Mouse (Mus musculus) lung, embryonic 14.5 days (tissue): Measurements from ENCODE around the gene Clstn2. TPM values are rescaled to one million over a fixed set of nuclear protein-coding genes. Genes with fewer than 3 reads are reported as not detected.

Experiments used
- ATAC-seq: fragments of 200-750 bp; cut with Nextera tagmentation; 2 replicates; pipeline ENCODE4 v1.8.0; 2017; ENCODE audit warnings: mild to moderate bottlenecking, moderate TSS enrichment, moderate library complexity; ENCODE audit not compliant: insufficient read depth
- DNase-seq: peaks from one replicate; pipeline ENCODE4 v3.0.0-alpha.2; 2015
- H3K27ac ChIP-seq: fragments of 300-500 bp; sonication (generic); 2 replicates; pipeline ENCODE4 v1.5.1; 2014; ENCODE audit warnings: low read depth, mild to moderate bottlenecking, moderate library complexity
- H3K27me3 ChIP-seq: fragments of 300-500 bp; sonication (generic); 2 replicates; pipeline ENCODE4 v1.6.1; 2014; ENCODE audit warnings: low read length, control low read depth; ENCODE audit not compliant: insufficient read depth
- H3K36me3 ChIP-seq: fragments of 300-500 bp; sonication (generic); 2 replicates; pipeline ENCODE4 v1.6.1; 2014; ENCODE audit warnings: control low read depth; ENCODE audit not compliant: insufficient read depth
- H3K4me1 ChIP-seq: fragments of 300-500 bp; sonication (generic); 2 replicates; pipeline ENCODE4 v1.6.1; 2014; ENCODE audit warnings: antibody characterized with exemption, control low read depth; ENCODE audit not compliant: insufficient read depth
- H3K4me2 ChIP-seq: fragments of 300-500 bp; sonication (generic); 2 replicates; pipeline ENCODE4 v1.6.1; 2014; ENCODE audit warnings: mild to moderate bottlenecking
- H3K4me3 ChIP-seq: fragments of 300-500 bp; sonication (generic); 2 replicates; pipeline ENCODE4 v1.5.1; 2014; ENCODE audit warnings: low read depth, low read length
- H3K9ac ChIP-seq: fragments of 300-500 bp; sonication (generic); 2 replicates; pipeline ENCODE4 v1.6.1; 2014
- H3K9me3 ChIP-seq: fragments of 300-500 bp; sonication (generic); 2 replicates; pipeline ENCODE4 v1.6.1; 2016; ENCODE audit warnings: low read depth, low read length, control low read depth
- CTCF ChIP-seq: IDR thresholded peaks from 2 replicates; pipeline ENCODE4 v1.5.1; 2016; ENCODE audit warnings: antibody characterized with exemption, low read depth
- WGBS: fragments of 180-500 bp; shearing (Covaris S2); extraction: QIAGEN DNeasy Blood & Tissue Kit; methylation state at CpG from one replicate; pipeline ENCODE4 v1.1.7; 2014; 5-methylcytosine and 5-hydroxymethylcytosine counted together
- polyA plus RNA-seq: library from polyadenylated mRNA; unstranded; fragments of >200 nt; fragmentation: Nextera tagmentation; extraction: Ambion mirVana; gene quantifications from 2 replicates; pipeline ENCODE4 v1.2.1, GENCODE M21; 2014

Gene Clstn2
- polyA plus RNA-seq, 1 experiment from 2014 or later: 2.0 TPM

DNA sequence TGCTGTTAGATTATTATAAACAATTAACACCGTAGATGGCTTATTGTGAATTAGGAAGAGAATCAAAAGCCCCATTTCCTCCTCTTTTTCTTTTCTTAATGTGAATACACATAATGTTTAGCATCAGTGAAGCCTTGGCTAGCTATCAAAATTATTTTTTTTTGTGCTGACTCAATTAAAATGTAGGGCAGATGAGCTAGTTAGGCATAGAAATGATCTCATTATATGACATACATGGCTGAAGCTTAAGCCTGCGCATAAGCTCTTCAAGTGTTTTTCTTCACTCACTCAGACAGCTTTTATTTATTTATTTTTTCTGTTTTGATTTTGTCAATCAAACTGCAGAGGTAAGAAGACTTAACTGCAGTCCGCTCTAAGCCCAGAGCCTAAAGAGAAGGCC, 405.1 kb downstream of the Clstn2 start:
- Histone ChIP-seq H3K9ac (no peak overlapping the region), H3K9me3 (no peaks in the 10 kb centered on the region), H3K4me1 (no peaks in the 10 kb centered on the region), H3K4me3 (no peak overlapping the region), H3K4me2 (no peak overlapping the region), H3K36me3 (no peaks in the 10 kb centered on the region), H3K27ac (peak overlapping the region; percentile 20; the same call in 1 of the 2 replicates), H3K27me3 (no peaks in the 10 kb centered on the region)
- WGBS: 78% methylated on average over 3 of the region's 3 CpGs
- ATAC-seq (no peak), DNase-seq (peak; percentile 64)
- TF ChIP-seq CTCF: no peak

DNA sequence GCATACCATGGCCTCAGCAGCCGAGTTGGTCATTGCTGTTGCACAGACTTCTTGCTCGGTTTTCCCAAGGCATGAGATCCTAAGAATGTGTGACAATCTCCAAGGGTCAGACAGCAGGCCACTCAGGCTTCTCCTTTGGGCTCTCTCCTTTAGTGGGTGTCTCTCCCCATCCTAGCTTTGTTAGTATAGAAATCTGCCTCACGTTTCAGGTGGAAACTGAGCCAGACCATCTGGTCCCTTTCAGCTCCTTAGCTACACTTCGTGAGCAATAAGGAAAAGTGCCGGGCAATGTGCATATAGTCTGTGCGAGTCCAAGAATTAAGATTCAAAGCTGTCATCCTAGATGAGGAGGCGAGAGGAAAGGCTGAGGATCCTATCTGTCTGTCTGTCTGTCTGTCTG, 422.4 kb downstream of the Clstn2 start:
- Histone ChIP-seq H3K4me1 (no peaks in the 10 kb centered on the region), H3K27me3 (no peaks in the 10 kb centered on the region), H3K9ac (no peak overlapping the region), H3K36me3 (no peaks in the 10 kb centered on the region), H3K27ac (no peak overlapping the region), H3K9me3 (no peaks in the 10 kb centered on the region), H3K4me2 (no peak overlapping the region), H3K4me3 (no peak overlapping the region)
- no peak for TF ChIP-seq CTCF
- ATAC-seq (no peak), DNase-seq (peak; percentile 19)
- 46% methylated on average over 7 of the region's 7 CpGs for WGBS

DNA sequence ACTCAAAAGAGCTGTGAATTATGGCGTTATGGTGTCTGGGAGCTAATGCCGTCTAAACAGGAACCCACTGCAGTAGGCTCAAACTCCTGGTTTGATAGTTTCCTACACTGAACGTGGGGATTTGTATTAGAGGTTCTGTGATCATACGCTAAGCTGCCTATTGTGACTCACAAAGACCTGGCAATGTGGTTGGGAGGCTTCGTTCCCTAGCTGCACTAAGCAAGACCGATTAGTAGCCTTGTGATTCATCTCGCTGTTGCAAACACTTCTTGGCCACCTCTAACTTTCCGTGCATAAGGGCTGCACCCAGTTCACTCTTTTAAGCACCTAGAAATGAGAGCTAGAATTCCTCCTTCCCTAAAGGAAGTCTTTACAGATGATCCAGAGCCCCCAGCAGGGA, 429.3 kb downstream of the Clstn2 start:
- TF ChIP-seq CTCF: no peak
- 74% methylated on average over 8 of the region's 8 CpGs for WGBS
- Histone ChIP-seq H3K4me1 (no peaks in the 10 kb centered on the region), H3K9me3 (no peaks in the 10 kb centered on the region), H3K9ac (no peak overlapping the region), H3K4me2 (no peak overlapping the region), H3K27me3 (no peaks in the 10 kb centered on the region), H3K36me3 (no peaks in the 10 kb centered on the region), H3K27ac (no peak overlapping the region), H3K4me3 (no peak overlapping the region)
- DNase-seq (no peak), ATAC-seq (no peak)

DNA sequence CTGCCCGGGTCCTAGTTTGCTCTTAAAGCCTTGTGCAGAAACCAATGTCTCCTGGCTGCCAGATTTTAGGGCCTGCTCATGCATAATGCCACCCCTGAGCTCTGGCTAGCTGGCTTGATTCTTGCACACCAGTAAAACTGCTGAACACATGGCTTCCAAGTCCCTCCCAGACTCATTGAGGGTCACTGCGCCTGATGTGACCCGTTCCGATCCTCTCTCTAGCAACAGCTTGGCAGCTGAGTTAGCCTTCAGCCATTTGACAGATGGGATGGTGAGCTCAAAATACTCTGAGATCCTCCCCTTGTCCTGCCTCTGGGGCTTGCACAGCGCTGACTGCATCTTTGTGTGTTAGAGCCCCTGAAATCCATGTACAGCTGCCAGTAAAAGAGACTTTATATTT, 430.5 kb downstream of the Clstn2 start:
- ATAC-seq: peak; percentile 49; the same call in 1 of the 2 replicates
- peak; percentile 49 for DNase-seq
- Histone ChIP-seq H3K4me1 (no peaks in the 10 kb centered on the region), H3K9me3 (no peaks in the 10 kb centered on the region), H3K4me2 (no peak overlapping the region), H3K27me3 (no peaks in the 10 kb centered on the region), H3K4me3 (no peak overlapping the region), H3K9ac (no peak overlapping the region), H3K36me3 (no peaks in the 10 kb centered on the region), H3K27ac (no peak overlapping the region)
- TF ChIP-seq CTCF: no peak
- WGBS: 38% methylated on average over 5 of the region's 5 CpGs

DNA sequence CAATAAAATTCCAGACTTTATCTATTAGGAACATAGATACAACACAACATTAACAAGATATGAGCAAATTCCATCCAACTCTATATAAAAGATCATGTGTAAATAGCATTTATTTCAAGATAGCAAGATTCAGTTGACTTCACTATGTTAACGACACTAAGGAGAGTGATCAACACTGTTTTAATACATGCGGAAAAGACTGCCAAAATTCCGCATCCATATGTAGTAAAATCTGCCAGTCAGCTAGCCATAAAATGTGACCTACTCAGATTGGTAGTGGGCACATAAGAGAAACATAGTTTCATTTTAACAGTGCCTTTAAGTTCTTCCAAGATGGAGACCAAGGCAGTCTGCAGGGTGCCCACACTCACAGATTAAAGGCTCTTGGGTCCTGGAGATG, 434.0 kb downstream of the Clstn2 start:
- Histone ChIP-seq H3K27me3 (no peaks in the 10 kb centered on the region), H3K4me1 (no peaks in the 10 kb centered on the region), H3K4me3 (no peak overlapping the region), H3K27ac (no peak overlapping the region), H3K9me3 (no peaks in the 10 kb centered on the region), H3K9ac (no peak overlapping the region), H3K36me3 (no peaks in the 10 kb centered on the region), H3K4me2 (no peak overlapping the region)
- TF ChIP-seq CTCF: no peak
- whole genome bisulfite sequencing: 94% methylated on average over 3 of the region's 3 CpGs
- no peak for DNase-seq
- ATAC-seq: no peak

DNA sequence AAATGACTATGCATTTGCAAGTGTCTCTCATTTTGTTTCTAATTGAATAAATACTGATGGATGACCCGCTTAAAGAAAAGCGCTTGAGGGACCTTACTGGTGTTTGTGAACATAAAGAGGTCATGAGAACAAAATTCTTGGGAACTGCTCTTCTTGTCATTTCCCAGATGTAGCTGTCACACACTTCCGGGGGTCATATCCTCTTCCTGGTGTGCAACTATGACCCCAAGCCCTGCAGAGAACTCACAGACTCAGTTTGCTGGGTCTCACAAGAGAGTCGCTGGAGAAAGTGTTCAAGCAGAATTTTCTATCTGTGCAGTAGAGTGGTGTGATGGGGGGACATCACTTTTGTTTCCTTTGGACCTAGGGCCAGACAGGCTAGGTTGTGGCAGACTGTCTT, 442.3 kb downstream of the Clstn2 start:
- no peak for TF ChIP-seq CTCF
- H3K27ac ChIP-seq: no peak overlapping the region
- WGBS: 70% methylated on average over 4 of the region's 4 CpGs
- H3K36me3 ChIP-seq: no peaks in the 10 kb centered on the region
- H3K4me3 ChIP-seq: no peak overlapping the region
- DNase-seq: peak; percentile 21
- H3K4me2 ChIP-seq: no peak overlapping the region
- H3K9me3 ChIP-seq: no peaks in the 10 kb centered on the region
- no peak overlapping the region for H3K9ac ChIP-seq
- no peaks in the 10 kb centered on the region for H3K27me3 ChIP-seq
- peak; percentile 24; the same call in 1 of the 2 replicates for ATAC-seq
- no peaks in the 10 kb centered on the region for H3K4me1 ChIP-seq

DNA sequence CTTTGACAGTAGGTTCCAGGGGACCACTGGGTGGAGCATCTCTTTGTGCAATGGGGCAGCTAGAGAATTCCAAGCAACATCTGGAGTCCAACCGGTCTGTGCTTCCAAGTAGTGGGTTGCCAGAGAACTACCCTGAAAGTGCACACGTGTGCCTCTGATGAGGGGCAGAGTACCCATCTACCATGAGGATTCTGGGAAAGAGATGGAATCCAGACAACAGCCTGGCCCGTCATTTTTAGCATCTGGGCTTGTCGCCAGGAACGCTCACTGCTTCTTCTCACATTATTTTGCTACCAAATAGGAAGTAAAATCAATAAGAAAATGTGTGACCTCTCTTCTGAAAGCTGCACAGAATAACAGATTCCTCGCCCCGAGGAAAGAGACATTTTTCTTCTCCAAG, 462.1 kb downstream of the Clstn2 start:
- TF ChIP-seq CTCF: no peak
- no peak for ATAC-seq
- H3K9ac ChIP-seq: no peak overlapping the region
- H3K27ac ChIP-seq: no peak overlapping the region
- H3K4me1 ChIP-seq: no peaks in the 10 kb centered on the region
- no peak overlapping the region for H3K4me2 ChIP-seq
- H3K9me3 ChIP-seq: no peaks in the 10 kb centered on the region
- WGBS: 43% methylated on average over 7 of the region's 7 CpGs
- no peaks in the 10 kb centered on the region for H3K36me3 ChIP-seq
- H3K4me3 ChIP-seq: no peak overlapping the region
- H3K27me3 ChIP-seq: no peaks in the 10 kb centered on the region
- peak; percentile 52 for DNase-seq

DNA sequence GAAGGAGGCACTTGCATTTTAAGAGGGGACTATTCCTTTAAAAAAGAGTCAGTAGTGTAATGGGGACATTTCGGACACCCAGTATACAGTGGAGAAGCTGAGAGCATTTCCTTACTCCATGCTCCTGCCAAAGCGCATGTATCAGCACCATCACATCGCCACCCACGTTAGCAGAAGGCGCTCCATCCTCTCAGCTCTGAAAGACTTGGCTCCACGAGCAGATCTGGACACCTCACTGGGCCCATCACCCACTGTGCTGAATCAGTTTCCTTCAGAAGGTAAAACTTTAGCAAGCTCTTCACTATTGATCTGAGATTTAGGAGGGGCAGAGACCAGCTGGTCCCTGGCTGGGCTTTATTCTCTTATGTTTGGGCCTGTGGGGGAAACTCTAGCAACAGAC, 469.9 kb downstream of the Clstn2 start:
- 83% methylated on average over 6 of the region's 6 CpGs for WGBS
- DNase-seq: no peak

More for the DNA sequence above, 469.9 kb downstream of the Clstn2 start:
- Histone ChIP-seq H3K27me3 (no peaks in the 10 kb centered on the region), H3K4me2 (no peak overlapping the region), H3K9ac (no peak overlapping the region), H3K36me3 (no peaks in the 10 kb centered on the region), H3K4me3 (no peak overlapping the region), H3K9me3 (no peaks in the 10 kb centered on the region), H3K4me1 (no peaks in the 10 kb centered on the region), H3K27ac (no peak overlapping the region)
- TF ChIP-seq CTCF: no peak
- no peak for ATAC-seq
